Mouse (Mus musculus) thymus, adult 2 months (tissue): ENCODE data around the gene Dlg4. TPM values are rescaled to one million over a fixed set of nuclear protein-coding genes. Genes with fewer than 3 reads are reported as not detected.

Experiments used
- DNase-seq: peaks from one replicate; pipeline ENCODE4 v3.0.0; 2021
- H3K27ac ChIP-seq: fragments of 200-500 bp; 2 replicates; pipeline ENCODE4 v1.5.1; 2012; ENCODE audit warnings: low read length, control low read depth; ENCODE audit not compliant: control insufficient read depth, insufficient read depth
- H3K27me3 ChIP-seq: fragments of 200-500 bp; 2 replicates; pipeline ENCODE4 v1.6.1; 2012; ENCODE audit warnings: mild to moderate bottlenecking, low read length, moderate library complexity, mixed read lengths; ENCODE audit not compliant: control insufficient read depth, insufficient read depth
- H3K36me3 ChIP-seq: fragments of 200-500 bp; 2 replicates; pipeline ENCODE4 v1.6.1; 2012; ENCODE audit warnings: mild to moderate bottlenecking, low read length, moderate library complexity; ENCODE audit not compliant: control insufficient read depth, insufficient read depth
- H3K4me1 ChIP-seq: fragments of 200-500 bp; replicated peaks from 2 replicates; pipeline ENCODE4 v1.6.1; 2012; ENCODE audit warnings: low read length; ENCODE audit not compliant: control insufficient read depth, insufficient read depth
- H3K4me3 ChIP-seq: fragments of 200-500 bp; 2 replicates; pipeline ENCODE4 v1.5.1; 2012; ENCODE audit warnings: mild to moderate bottlenecking, low read length, control low read depth, moderate library complexity; ENCODE audit not compliant: control insufficient read depth, insufficient read depth
- CTCF ChIP-seq: fragments of 200-500 bp; IDR thresholded peaks from 2 replicates; pipeline ENCODE4 v1.5.1; 2012; ENCODE audit warnings: mild to moderate bottlenecking, control low read depth, low read length, moderate library complexity, borderline replicate concordance; ENCODE audit not compliant: control insufficient read depth, poor library complexity, insufficient read depth; ENCODE audit errors: extremely low read depth
- POLR2A ChIP-seq: fragments of 200-500 bp; IDR thresholded peaks from 2 replicates; pipeline ENCODE4 v1.6.1; 2012; ENCODE audit warnings: mild to moderate bottlenecking, low read length, control low read depth, moderate library complexity; ENCODE audit not compliant: control insufficient read depth, poor library complexity, insufficient read depth; ENCODE audit errors: extremely low read depth
- WGBS: fragments of 180-500 bp; shearing (Covaris S2); methylation state at CpG from one replicate; pipeline ENCODE4 v1.1.7; 2018; 5-methylcytosine and 5-hydroxymethylcytosine counted together
- polyA plus RNA-seq: library from polyadenylated mRNA; depleted of rRNA; stranded (reverse); fragments of >200 nt; gene quantifications from 2 replicates; pipeline ENCODE4 v1.2.3, GENCODE M21; 2012

Gene Dlg4
- polyA plus RNA-seq, 1 experiment: 72.1 TPM

DNA sequence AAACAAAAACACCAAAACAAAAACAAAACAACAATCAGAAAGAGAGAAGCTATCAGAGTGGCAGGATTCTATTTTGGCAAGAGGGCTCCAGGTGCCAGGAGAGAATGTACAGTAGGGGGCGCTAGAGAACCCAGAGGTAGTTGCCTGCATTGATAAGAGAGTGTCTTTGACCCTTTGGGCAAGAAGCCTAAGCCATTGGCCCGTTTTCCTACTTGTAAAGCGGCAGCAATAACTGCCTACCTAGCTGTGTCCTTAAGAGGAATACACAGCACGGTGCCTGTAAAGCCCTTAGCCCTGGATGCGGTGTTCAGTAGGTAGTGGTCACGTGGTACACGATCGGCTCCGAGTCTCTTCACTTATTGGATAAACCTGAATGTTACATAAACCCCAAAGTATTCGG is 33.1 kb downstream of the Dlg4 start:
- Histone ChIP-seq H3K4me3 (no peak overlapping the region), H3K36me3 (no peaks in the 10 kb centered on the region), H3K4me1 (no peaks in the 10 kb centered on the region), H3K27ac (no peak overlapping the region), H3K27me3 (no peaks in the 10 kb centered on the region; the same call in 1 of the 2 replicates)
- TF ChIP-seq CTCF: no peak
- no peak for TF ChIP-seq POLR2A
- DNase-seq: peak; percentile 19
- WGBS: 68% methylated on average over 10 of the region's 10 CpGs

DNA sequence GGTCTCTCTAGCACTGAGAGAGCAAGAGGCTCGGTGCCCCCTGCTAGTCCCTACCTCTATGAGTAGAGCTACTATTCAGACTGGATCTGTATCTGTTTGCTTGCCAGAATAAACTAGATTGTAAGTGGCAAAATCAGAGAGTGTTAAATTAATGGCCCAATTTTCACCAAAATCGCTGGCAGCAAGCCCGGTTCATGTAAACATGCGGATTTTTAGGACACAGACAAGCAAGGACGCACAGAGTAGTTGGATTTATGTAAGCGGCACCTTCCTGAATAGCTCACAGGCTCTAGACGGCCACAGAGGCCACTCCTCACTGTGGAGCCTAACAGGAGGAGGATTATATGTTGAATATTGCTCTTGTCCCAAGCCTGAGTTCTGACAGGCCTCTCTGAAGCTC is 36.4 kb downstream of the Dlg4 start:
- WGBS: 87% methylated on average over 7 of the region's 7 CpGs
- Histone ChIP-seq H3K4me3 (no peak overlapping the region), H3K4me1 (no peaks in the 10 kb centered on the region), H3K27me3 (no peaks in the 10 kb centered on the region; the same call in 1 of the 2 replicates), H3K27ac (no peak overlapping the region), H3K36me3 (no peaks in the 10 kb centered on the region)
- no peak for DNase-seq
- TF ChIP-seq CTCF (no peak), POLR2A (no peak)

DNA sequence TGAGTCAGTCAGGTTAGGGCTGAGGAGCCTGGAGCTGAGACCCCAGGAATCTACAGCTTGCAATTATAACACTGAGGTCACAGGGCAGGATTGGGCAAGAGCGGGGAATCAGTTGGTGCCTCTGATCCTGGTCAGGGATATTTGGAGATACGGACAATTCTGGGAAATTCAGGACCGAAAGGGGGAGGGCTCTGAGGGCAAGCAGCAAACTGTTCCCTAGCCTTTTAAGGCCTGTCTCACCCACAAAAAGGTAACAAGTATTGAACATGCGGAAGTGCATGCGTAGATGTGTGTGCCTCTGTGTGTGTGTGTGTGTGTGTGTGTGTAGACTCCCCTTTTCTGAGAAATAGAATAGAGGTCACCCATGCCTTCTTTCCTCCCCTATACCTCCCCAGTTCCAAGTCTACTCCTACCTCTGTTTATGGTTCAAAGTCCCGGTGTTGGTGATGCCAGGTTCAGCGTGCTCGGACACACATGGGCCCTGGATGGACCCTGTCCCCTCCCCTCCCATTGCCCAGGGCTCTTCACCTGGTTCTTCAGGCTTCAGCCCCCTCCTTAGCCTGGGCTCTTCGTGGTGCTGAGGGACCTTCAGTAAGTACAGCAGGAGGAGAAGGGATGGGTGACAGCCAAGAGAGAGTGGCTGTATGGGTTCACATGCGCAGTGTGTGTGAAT is 37.3 kb downstream of the Dlg4 start, which contains the start of gene Asgr1:
Gene Asgr1 (plus strand): TSS at position 188 of the 673 bp plus-strand sequence.
- DNase-seq: no peak
- no peaks in the 10 kb centered on the region for H3K4me1 ChIP-seq
- no peaks in the 10 kb centered on the region; the same call in 1 of the 2 replicates for H3K27me3 ChIP-seq
- H3K27ac ChIP-seq: no peak within 1 kb of the TSS
- no peak for TF ChIP-seq CTCF
- no peak for TF ChIP-seq POLR2A
- no peak within 1 kb of the TSS for H3K4me3 ChIP-seq
- 95% methylated on average over 10 of the region's 10 CpGs for WGBS
- H3K36me3 ChIP-seq: no peaks in the 10 kb centered on the region

DNA sequence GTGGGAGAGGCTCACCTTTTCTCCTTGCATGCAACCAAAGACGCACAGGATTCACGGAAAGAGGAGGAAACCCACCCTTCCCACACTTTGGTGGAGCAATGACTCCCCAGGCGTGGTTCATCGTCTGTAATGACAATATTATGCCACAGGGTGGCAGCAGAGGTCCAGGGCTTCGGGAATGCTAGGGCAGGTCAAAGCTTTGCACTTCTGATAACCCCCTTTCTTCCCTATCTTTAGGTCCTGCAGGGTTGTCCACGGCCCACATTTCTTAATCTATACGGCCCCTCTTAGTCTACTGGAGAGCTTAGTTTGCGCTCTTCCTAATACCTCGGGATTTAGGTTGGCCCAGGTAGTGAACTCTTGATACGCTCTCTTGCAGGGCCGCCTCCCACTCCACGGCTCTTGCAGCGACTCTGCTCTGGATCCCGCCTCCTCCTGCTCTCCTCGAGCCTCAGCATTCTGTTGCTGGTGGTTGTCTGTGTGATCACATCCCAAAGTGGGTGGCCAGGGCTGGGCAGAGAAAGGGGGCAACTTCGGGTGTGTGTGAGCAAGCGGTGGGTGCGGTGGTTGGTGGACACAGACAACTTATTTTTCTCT is 39.0 kb downstream of the Dlg4 start:
- H3K27ac ChIP-seq: no peak overlapping the region
- DNase-seq: peak; percentile 82
- TF ChIP-seq CTCF: peak; percentile 72; the same call in 1 of the 2 replicates
- TF ChIP-seq POLR2A: no peak
- H3K4me3 ChIP-seq: no peak overlapping the region
- H3K4me1 ChIP-seq: no peaks in the 10 kb centered on the region
- H3K36me3 ChIP-seq: no peaks in the 10 kb centered on the region
- H3K27me3 ChIP-seq: no peaks in the 10 kb centered on the region
- 38% methylated on average over 18 of the region's 18 CpGs for WGBS

DNA sequence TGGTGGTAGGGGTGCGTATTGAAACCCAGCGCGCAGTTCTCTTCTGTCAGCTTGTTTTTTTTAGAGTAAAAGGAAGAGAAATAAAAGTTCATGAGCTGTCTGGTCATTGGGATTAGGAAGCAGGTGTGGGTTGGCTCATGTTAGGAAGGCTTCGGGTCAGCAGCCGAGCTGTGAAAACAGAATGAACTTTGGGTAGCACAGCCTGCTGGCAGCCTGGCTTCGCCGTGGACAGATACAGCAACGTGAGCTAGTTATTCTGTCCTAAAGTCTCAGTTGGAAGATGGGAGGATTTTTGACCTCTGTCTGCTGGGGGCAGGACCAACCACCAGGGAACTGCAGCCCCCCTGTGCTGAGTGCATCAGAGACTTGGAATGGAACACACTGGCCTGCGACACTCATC is 41.1 kb downstream of the Dlg4 start:
- Histone ChIP-seq H3K27ac (no peak overlapping the region), H3K4me3 (no peak overlapping the region), H3K27me3 (no peaks in the 10 kb centered on the region), H3K4me1 (no peaks in the 10 kb centered on the region), H3K36me3 (no peaks in the 10 kb centered on the region)
- no peak for TF ChIP-seq CTCF
- no peak for TF ChIP-seq POLR2A
- no peak for DNase-seq
- WGBS: 95% methylated on average over 9 of the region's 9 CpGs

DNA sequence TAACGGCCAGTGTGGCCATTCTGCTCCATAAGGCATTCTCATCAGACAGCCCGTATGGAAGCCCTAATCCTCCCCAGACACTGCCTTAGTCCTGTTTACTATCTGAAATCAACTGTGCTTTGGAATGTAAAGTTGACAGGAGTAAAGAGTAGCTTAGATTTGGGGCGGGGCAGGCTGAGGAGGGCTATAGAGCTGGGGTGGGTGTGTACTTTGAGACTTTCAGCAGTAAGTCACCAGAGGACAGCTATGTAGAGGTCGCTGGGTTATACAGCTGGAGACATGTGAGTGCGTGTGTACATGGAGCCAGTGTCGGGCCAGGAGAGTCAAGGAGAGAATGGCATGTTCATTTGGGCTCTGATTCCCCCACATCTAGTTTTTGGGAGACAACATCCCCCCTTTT is 43.2 kb downstream of the Dlg4 start:
- no peak for DNase-seq
- H3K27ac ChIP-seq: no peak overlapping the region
- TF ChIP-seq CTCF: no peak
- TF ChIP-seq POLR2A: no peak
- no peaks in the 10 kb centered on the region for H3K36me3 ChIP-seq
- WGBS: 87% methylated on average over 6 of the region's 6 CpGs
- no peak overlapping the region for H3K4me3 ChIP-seq
- H3K4me1 ChIP-seq: no peaks in the 10 kb centered on the region
- H3K27me3 ChIP-seq: no peaks in the 10 kb centered on the region
